Mouse (Mus musculus) c-Kit-negative CD71-positive TER-119-positive erythroid progenitor cells, embryonic 14.5 days (primary cell): ENCODE results near the gene Pgpep1l.

Source experiments
- DNase-seq: peaks from one replicate; pipeline ENCODE4 v3.0.0-alpha.2; 2013; ENCODE audit warnings: low read depth, low spot score

Gene Pgpep1l

DNA sequence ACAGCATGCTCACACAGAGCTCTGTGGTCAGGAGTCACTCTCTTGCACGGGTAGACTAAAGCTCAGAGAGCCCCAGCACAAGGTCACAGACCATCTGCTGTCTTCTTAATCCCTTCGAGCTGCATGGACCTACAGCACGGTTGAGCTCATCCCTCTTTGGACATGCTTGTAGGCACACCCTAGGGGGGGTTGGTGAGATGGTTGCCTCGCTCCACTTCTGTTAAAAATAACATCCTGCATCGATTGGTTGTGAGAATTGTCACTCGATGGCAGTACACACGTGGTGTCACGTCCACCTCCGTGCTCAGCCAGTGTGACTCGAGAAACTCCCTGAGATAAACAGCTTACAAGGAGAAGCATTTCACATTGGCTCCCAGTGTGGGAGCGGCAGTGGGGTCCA, 45.2 kb downstream of the Pgpep1l start:
- no peak for DNase-seq

DNA sequence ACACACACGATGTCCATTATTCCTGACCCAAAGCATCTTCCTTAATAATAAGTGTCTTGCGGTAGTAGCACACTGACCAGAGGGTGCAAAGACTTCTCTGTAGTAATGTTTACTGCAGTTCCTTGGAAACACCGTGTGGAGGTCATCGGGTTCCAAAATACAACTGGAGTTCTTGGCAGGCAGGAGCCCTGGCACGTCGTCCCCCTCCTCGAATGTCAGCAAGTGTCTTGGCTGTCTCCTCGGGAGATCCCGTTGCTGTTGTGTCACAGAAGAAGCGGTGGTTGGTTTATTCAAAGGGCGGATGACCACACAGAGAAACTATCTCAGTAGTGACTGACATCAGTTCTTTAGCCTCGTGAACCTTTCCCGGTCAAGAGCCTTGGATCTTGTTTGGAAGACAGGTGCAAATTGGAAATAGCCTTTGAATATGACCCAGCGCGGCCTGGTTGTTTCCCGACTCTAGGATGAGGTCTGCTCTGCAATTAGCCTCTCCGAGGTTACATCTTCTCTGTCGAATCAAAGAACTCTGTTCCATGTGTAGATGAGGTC, 48.4 kb downstream of the Pgpep1l start:
- no peak for DNase-seq

DNA sequence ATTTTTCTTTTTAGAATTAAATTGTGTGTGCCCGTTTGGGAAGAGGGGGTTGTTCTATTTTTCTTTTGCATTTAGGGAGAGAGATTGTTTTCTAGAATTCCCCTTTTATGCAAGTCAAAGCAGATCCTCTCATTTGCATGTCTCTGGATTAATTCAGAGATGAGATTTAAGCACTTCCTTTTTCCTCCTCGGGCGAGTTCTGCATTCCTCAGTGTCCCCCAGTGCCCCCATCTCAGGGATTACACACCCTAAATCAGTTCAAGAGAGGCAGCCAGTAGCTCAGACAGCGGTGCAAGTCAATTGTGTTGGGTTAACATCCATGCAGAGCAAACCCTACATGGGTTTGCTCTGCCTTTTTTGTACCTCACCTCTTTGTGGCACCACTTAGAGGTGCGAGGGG, 50.2 kb downstream of the Pgpep1l start:
- no peak for DNase-seq

DNA sequence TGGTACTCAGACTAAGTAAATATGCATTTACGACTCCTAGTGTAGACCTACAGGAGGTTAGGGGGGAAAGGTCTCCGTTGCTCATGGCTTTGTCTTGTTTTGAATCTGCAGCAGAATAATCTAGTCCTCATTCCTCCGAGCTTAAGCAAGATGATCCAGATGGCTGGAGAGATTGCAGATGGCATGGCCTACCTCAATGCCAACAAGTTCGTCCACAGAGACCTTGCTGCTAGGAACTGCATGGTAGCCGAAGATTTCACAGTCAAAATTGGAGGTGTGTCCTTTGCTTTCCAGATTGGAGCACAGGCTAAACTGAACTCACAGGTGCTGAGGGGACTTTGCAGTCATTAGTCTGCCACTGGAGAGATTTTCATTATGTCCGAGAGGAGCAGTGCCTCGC, 52.1 kb downstream of the Pgpep1l start:
- no peak for DNase-seq

DNA sequence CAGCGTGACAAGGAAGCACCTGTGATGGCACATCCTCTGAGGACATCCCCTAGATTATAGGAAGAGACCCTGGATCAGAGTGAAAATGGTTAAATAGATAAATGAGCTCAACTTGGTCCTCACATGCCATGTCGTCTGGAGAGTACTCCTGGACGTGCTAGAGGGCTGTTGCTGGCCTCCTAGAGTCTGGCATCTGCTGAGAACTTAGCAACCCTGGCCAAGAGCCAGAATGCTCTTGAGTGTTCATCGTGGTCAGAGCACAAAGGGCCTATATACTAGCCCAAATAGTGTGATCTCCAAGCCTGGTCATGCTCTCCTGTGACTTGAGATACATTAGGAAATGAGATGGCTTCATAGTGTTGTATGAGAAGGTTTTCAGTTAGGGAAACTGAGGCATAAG, 53.6 kb downstream of the Pgpep1l start:
- no peak for DNase-seq

DNA sequence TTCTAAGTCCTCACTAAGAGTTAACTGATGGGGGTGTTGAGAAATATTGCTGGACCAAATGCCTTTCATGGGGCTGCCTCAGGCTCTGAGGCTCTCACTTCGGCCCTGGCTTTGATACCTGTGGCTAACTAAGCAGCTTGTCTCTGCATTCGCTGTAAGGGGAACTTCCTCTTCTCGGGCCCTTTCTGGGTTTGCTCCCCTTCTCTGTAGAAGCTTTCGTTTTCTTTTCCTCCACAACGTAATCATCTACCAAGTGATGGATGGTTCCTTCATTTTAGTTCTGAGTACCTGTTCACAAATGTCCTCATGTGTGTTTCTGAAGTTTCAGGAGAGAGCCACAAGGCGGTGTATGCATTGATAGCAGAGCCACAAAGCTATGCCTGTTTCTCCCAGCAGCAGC, 55.0 kb downstream of the Pgpep1l start:
- DNase-seq: no peak

DNA sequence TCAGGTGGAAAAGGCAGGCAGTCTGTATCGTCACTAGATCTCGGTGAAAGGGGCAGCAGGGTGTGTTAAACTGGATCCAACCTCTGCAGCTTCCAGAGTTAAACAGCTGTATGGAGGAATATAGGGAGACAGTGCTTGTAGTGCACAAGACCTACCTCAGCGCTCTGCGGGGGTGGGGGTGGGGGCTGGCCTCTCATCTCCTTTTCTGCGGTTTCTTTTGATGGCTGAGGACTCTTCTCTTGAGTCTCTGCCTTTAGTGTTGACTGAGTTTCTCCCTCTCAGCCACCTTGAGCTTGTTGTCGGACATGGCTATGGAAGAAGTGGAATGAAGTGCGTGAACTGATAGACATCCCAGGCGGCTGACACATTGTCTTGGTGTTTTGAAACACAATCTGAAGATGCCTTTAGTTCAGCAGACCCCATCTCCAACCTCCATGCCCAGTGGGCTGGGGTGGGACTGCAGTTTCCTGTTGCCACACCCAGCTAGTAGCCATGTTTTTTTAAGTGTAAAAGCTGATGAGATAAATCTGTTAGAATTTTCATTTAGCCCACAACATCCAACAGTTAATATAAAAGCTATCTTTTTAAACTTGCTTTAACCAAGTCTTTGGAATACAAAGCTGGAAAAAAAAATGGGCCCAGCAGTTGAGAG, 58.1 kb downstream of the Pgpep1l start:
- DNase-seq: no peak

DNA sequence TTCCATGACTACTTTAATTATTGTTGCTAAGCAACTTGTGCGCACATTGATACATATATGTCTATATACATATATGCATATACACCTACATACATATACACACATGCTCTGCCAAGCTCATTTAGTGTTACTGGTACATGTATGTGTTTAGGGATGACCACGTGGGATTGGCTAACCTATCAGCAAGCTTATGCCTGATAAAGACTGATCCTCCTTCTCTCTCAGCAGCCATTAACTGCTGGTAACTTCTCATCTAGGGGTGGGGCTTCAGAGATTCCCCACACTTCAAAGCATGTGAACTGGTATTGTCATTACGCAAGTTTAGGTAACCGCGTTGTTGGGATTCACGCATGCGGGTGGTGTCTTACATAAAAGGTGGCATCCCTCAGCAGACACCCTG, 64.4 kb downstream of the Pgpep1l start:
- no peak for DNase-seq

DNA sequence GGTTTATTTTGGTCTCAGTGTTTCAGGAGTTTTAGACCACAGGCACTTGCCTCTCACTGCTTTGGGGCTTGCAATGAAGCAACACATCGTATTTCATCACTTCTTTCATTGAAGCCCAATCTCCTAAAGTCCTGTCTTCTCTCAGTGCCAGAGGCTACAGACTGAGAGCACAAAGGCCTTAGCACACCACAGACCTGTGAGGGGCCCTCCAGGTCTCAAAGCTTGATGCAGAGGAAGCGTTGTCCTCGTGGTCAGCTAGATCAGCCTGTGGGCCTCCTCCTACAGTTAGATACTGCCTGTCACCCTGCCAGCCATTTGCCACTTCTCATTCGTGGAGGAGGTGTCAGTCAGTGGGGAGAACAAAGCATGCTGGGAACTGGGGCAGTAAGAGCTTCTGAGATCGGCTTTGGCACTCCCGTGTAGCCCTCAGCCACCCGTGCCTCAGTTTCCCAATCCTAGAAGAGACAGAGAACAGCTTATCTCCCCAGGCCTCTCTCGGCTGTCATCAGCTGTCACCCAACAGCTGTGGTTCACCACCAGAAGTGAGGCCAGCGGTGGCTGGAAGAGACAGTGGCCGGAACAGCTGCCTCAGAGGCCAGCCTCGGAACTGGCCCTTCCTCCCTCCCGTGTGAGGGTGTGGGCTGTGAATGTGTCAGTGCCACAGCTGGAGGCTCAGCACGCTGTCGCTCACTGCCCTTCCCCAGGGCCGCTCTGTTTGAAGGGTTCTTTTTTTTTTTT, 69.9 kb downstream of the Pgpep1l start:
- no peak for DNase-seq

DNA sequence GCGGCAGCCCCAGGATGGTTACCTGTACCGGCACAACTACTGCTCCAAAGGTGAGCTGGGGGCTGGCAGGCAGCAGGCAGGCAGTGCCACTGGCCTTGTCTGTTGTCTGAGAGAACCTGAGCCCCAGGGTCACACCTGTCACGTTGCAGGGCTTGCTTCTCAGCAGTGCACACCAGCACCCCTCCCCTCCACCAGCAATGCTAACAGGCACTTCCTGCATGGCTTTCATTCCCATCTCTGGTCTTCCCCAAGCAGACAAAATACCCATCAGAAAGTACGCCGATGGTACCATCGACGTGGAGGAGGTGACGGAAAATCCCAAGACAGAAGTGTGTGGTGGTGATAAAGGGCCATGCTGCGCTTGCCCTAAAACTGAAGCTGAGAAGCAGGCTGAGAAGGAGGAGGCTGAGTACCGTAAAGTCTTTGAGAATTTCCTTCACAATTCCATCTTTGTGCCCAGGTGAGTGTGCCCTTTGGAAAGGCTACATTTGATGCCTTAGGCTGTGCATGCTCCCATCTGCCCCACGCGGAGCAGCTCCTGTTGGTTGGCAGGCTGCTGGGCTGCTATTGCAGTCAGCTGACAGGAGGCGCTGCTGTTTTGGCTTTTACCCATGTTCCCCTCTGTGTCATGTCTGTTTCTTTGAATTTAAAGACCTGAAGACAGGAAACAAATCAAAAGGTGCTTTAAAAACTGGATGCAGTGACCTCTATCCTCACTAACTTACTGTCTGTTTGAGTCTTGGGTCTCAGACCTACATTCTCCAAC, 74.2 kb downstream of the Pgpep1l start:
- no peak for DNase-seq

DNA sequence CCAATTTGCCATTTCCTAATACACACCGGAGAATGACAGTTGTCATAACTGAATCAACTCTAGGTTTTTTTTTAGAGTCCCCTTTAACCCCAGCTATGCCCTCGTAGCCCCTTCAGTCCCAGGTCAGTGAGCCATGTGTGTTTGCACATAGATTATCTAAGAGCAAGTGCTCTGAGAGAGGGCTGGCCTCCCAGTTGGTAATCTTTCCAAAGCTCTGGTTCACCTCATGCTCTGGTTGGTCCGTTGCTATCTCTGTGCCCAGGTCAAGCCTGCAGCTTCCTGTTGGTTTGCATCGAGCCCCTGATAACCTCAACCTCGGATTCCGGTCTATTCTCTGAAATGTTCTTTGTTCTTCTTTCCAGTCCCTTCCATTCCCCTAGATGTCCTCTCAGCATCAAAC, 74.8 kb downstream of the Pgpep1l start:
- DNase-seq: no peak
